Mouse (Mus musculus): Measurements from ENCODE around the gene Ankdd1a.
A peak's percentile ranks its signal among the peaks of the same experiment; 100 is the strongest.

Ankdd1a gene

DNA sequence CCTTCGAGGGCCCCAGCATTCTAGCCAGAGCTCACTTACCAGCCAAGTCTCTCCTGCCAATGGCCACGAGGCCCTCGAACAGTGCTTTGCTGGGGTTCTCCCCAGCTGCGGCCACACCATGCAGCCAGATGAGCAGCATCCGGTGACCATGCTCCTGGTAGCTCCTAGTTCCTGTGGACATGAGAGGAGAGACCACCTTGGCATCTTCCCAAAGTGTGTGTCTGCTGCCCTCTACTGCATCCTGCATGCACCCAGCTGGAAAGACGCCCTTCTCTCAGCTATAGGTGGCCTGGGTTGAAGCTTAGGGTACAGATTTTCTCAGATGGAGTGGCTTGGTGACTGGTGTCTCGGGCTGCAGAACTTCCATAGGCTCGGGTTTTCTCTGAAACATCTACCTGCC lies 17.8 kb downstream of the Ankdd1a start:
- no peak for DNase-seq (ENCODE audit: low spot score)

DNA sequence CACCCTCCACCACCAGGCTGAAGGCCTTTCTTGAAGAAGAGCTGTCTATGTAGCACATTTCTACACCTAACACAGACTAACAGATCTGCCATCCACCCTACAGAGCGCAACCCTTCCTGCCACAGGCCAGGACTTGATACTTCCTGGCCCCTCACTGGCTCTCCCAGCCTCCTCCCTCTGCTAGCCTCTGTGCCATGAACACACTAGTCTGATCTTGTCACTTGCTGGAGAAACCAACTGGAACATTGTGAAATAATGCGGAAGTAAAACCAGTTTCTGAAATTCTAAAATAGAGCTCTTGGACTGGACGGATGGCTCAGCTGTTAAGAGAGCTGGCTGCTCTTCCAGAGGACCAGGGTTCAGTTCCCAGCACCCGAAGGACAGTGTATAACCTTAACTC lies 27.1 kb downstream of the Ankdd1a start:
- no peak for DNase-seq (ENCODE audit: low spot score)

- DNase-seq (ENCODE audit: low spot score) = no peak
Measured at GRCm38 (mm10) chr9:65492351-65492750, 27.6 kb downstream of the Ankdd1a start.

GRCm38 (mm10) chr9:65491476-65491875 lies 28.5 kb downstream of the Ankdd1a start:
- no peak for DNase-seq (ENCODE audit: low spot score)

GRCm38 (mm10) chr9:65480071-65480470 lies 39.9 kb downstream of the Ankdd1a start:
- DNase-seq (ENCODE audit: low spot score) = no peak

DNA sequence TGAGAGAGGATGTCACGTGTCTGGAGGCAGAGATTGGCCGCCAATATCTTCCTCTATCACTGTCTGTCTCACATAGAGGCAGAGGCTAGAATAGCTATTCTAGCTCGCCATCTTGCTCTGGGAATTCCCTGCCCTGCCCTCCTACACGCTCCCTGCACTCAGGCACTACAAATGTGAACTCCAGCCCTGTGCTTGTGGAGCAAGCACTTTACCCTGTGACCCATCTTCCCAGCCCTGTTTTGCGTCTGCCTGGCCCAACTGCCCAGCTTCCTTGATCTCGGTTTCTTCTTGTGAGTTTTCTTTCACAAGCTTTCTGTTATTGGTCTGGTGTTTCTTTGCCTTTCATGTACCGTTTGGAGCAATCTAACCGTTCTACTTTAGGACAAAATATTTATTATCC lies 40.8 kb downstream of the Ankdd1a start:
- DNase-seq (ENCODE audit: low spot score) = no peak

DNA sequence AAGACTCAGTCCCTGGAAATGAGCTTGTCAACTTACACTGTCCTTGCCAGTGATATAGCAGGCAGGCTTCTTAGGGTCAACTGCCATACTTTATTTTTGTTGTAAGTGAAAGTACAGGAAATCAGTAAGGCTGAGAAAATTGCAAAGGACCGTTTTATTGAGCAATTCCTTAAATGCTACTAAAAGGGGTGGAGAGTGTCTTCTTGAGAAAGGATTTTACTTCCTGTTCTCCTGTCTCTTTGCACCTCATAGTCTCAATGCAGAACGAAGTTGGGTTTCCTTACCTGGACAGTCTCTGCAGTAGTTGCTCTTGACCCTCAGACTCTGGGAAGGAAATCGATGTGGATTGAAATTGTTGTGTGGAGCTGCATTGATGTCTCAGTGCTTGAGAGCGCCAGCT lies 47.2 kb downstream of the Ankdd1a start:
- no peak for DNase-seq (ENCODE audit: low spot score)

- no peak for DNase-seq (ENCODE audit: low spot score)
Measured at GRCm38 (mm10) chr9:65467686-65468085, 52.3 kb downstream of the Ankdd1a start.

- DNase-seq (ENCODE audit: low spot score) = no peak
Measured at GRCm38 (mm10) chr9:65465241-65465640, 54.8 kb downstream of the Ankdd1a start.

- DNase-seq (ENCODE audit: low spot score) = no peak
Measured at GRCm38 (mm10) chr9:65464161-65464560, 55.8 kb downstream of the Ankdd1a start.

GRCm38 (mm10) chr9:65462544-65462943 lies 57.4 kb downstream of the Ankdd1a start:
- DNase-seq (ENCODE audit: low spot score) = no peak

DNA sequence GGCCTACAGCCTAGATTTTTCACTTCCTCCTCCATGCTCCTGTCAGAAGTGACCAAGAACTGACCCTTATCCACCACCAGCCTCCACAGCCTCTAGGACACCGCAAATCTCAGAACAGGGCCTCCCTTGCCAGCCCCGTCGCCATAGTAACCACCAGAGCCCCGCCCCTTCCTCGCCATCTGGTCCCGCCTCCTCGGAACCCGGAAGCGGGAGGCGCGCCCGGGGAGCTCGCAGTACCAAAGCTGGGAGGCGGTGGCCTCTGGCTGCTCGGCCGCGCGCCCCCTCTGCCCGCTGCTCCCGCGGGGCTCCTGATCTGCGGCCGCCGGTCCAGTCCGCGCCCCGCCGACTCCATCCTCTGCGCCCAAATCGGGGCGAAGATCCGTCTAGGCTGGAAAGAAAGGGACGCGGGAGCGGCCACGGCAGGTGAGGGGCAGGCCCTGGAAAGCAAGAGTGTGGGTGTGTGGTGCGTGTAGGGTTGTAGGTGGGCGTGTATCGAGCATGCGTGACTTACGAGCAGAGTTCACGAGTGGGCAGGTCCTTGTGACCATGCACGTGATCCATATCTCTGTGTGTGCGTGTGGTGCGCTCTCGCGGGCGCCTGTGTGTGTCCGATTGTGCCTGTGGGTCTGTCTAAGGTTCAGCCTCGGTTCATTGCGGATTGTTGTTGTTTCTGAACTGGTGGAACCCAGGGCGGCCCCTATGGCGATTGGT lies 59.1 kb downstream of the Ankdd1a start, which contains the start of gene Spg21:
TSS of gene Spg21 (plus strand) at position 216 of the 711 bp plus-strand sequence.
- peak; percentile 96 for DNase-seq (ENCODE audit: low spot score)

DNA sequence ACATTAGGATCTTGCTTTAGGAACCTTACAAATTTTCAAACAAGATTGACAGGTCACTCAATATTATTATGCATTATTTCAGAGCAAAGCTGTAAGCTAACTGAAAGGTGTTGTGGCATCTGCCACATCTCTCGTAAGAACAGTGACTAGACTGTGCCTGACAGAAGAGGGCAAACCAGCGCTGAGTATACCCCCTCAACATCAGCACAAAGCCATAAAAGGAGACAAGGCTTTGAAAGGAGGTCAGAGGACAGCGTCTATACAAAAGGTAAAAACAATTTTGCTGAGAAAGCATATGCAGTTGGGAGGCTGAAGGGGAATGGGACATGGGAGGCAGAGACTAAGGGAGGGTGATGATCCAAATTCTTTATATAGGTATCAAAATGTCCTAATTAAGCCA lies 59.8 kb downstream of the Ankdd1a start:
- DNase-seq (ENCODE audit: low spot score) = no peak

DNA sequence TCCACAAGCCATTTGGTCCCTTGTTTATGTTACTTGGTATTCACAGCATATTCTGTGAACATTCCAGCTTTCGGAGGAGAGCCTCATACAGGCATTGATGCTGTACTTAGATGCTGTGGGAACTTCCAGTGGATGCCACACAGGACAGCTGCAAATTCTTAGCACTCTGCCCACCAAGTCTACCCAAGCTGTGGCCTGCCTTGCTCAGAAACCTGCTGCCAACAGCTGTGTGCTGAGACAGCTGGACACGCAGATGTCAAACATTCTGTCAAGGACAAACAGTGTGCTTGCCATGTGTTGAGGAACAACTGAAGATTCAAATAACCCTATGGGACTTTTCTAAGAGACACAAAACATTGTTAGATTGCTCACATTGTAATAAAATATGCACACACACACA lies 61.0 kb downstream of the Ankdd1a start:
- DNase-seq (ENCODE audit: low spot score) = no peak

DNA sequence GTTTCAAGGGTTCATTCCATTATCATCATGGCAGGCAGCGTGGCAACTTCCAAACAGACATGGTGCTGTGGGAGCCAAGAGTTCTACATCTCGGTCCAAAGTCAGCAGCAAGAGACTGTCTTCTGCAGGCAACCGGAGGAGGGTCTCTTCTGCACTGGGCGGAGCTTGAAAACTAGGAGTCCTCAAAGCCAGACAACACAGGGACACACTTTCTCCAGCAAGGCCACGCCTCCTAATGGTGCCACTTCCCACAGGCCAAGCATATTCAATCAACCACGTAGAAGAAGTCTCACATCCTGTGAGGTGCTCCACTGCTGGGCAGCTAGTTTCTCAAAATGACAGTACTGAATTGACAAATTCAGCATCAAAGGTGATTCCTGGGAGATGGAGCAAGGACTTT lies 72.0 kb downstream of the Ankdd1a start:
- no peak for DNase-seq (ENCODE audit: low spot score)

- no peak for DNase-seq (ENCODE audit: low spot score)
Measured at GRCm38 (mm10) chr9:65444692-65445091, 75.3 kb downstream of the Ankdd1a start.
